Mouse (Mus musculus) intestine, embryonic 16.5 days (tissue): Measurements from ENCODE around the gene Stard13. TPM values are rescaled to one million over a fixed set of nuclear protein-coding genes. Genes with fewer than 3 reads are reported as not detected.

Experiments
- ATAC-seq: fragments of 200-750 bp; cut with Nextera tagmentation; 2 replicates; pipeline ENCODE4 v1.8.0; 2017; ENCODE audit warnings: moderate TSS enrichment, moderate library complexity
- H3K27ac ChIP-seq: fragments of 300-500 bp; sonication (generic); 2 replicates; pipeline ENCODE4 v1.5.1; 2014; ENCODE audit warnings: mild to moderate bottlenecking, low read length
- H3K27me3 ChIP-seq: fragments of 300-500 bp; sonication (generic); replicated peaks from 2 replicates; pipeline ENCODE4 v1.6.1; 2014; ENCODE audit warnings: low read length, control low read depth, mixed read lengths; ENCODE audit not compliant: control insufficient read depth, insufficient read depth
- H3K36me3 ChIP-seq: fragments of 300-500 bp; sonication (generic); 2 replicates; pipeline ENCODE4 v1.6.1; 2014; ENCODE audit warnings: low read length, control low read depth; ENCODE audit not compliant: control insufficient read depth, insufficient read depth
- H3K4me1 ChIP-seq: fragments of 300-500 bp; sonication (generic); 2 replicates; pipeline ENCODE4 v1.6.1; 2014; ENCODE audit warnings: low read length, control low read depth, mixed read lengths; ENCODE audit not compliant: control insufficient read depth, insufficient read depth
- H3K4me2 ChIP-seq: fragments of 300-500 bp; sonication (generic); 2 replicates; pipeline ENCODE4 v1.6.1; 2014; ENCODE audit warnings: low read depth, low read length, control low read depth
- H3K4me3 ChIP-seq: fragments of 300-500 bp; sonication (generic); 2 replicates; pipeline ENCODE4 v1.5.1; 2014; ENCODE audit warnings: mild to moderate bottlenecking, low read length
- H3K9ac ChIP-seq: fragments of 300-500 bp; sonication (generic); 2 replicates; pipeline ENCODE4 v1.6.1; 2014; ENCODE audit warnings: low read depth, low read length
- H3K9me3 ChIP-seq: fragments of 300-500 bp; sonication (generic); 2 replicates; pipeline ENCODE4 v1.6.1; 2016; ENCODE audit warnings: low read length, control low read depth; ENCODE audit not compliant: control insufficient read depth
- WGBS: fragments of 180-500 bp; shearing (Covaris S2); extraction: QIAGEN DNeasy Blood & Tissue Kit; methylation state at CpG from one replicate; pipeline ENCODE4 v1.1.7; 2014; 5-methylcytosine and 5-hydroxymethylcytosine counted together
- polyA plus RNA-seq: library from polyadenylated mRNA; unstranded; fragments of >200 nt; fragmentation: Nextera tagmentation; extraction: Ambion mirVana; gene quantifications from 2 replicates; pipeline ENCODE4 v1.2.1, GENCODE M21; 2015

Stard13 gene
- polyA plus RNA-seq, 1 experiment from 2014 or later: 10.7 TPM

GRCm38 (mm10) chr5:151177171-151177570 lies 56.5 kb downstream of the Stard13 start:
- Histone ChIP-seq H3K4me2 (no peak overlapping the region), H3K4me1 (peaks cover 16% of the 10 kb centered on the region), H3K9ac (no peak overlapping the region), H3K27me3 (no peaks in the 10 kb centered on the region), H3K9me3 (no peaks in the 10 kb centered on the region), H3K36me3 (no peaks in the 10 kb centered on the region), H3K4me3 (no peak overlapping the region), H3K27ac (no peak overlapping the region)
- 88% methylated on average over 3 of the region's 3 CpGs for WGBS
- ATAC-seq: no peak

- H3K4me2 ChIP-seq: no peak overlapping the region
These were observed 57.7 kb downstream of the Stard13 start for GRCm38 (mm10) chr5:151175897-151176313.

GRCm38 (mm10) chr5:151174485-151175460 lies 58.9 kb downstream of the Stard13 start:
- H3K36me3 ChIP-seq: no peaks in the 10 kb centered on the region
- no peaks in the 10 kb centered on the region for H3K9me3 ChIP-seq
- H3K9ac ChIP-seq: no peak overlapping the region
- H3K27ac ChIP-seq: no peak overlapping the region
- 61% methylated on average over 7 of the region's 7 CpGs for WGBS
- peaks cover 16% of the 10 kb centered on the region for H3K4me1 ChIP-seq
- H3K4me3 ChIP-seq: no peak overlapping the region
- H3K27me3 ChIP-seq: no peaks in the 10 kb centered on the region
- ATAC-seq: no peak
- no peak overlapping the region for H3K4me2 ChIP-seq

More at GRCm38 (mm10) chr5:151175897-151176313, 57.7 kb downstream of the Stard13 start:
- WGBS: 36% methylated on average over 4 of the region's 4 CpGs
- Histone ChIP-seq H3K27ac (peak overlapping the region; percentile 75), H3K4me3 (no peak overlapping the region), H3K9ac (no peak overlapping the region), H3K9me3 (no peaks in the 10 kb centered on the region), H3K4me1 (peaks cover 16% of the 10 kb centered on the region), H3K27me3 (no peaks in the 10 kb centered on the region), H3K36me3 (no peaks in the 10 kb centered on the region)
- ATAC-seq: peak; percentile 97

DNA sequence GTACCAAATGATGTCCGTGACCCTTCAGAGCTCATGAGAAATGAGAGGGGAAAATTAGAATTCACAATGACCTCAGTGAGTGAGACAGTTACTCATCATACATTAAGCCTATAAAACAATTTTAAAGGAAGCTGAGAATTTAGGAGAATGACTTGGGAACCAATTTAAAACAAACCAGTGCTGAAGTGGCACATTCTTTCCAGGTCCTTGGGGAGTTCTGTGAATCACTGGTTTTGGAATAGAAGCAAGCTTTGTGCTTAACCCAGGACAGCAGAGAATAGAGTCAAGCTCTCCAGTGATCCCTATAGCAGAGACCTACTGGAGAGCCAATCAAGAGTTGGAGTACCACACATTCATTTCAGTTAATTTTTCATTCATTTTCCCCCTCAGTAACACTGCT lies 59.9 kb downstream of the Stard13 start:
- H3K9ac ChIP-seq: no peak overlapping the region
- H3K27ac ChIP-seq: no peak overlapping the region
- ATAC-seq: no peak
- H3K9me3 ChIP-seq: no peaks in the 10 kb centered on the region
- H3K4me2 ChIP-seq: no peak overlapping the region
- no peaks in the 10 kb centered on the region for H3K27me3 ChIP-seq
- H3K36me3 ChIP-seq: no peaks in the 10 kb centered on the region
- H3K4me1 ChIP-seq: peaks cover 16% of the 10 kb centered on the region
- WGBS: 81% methylated on average over 1 of the region's 1 CpGs
- no peak overlapping the region for H3K4me3 ChIP-seq

DNA sequence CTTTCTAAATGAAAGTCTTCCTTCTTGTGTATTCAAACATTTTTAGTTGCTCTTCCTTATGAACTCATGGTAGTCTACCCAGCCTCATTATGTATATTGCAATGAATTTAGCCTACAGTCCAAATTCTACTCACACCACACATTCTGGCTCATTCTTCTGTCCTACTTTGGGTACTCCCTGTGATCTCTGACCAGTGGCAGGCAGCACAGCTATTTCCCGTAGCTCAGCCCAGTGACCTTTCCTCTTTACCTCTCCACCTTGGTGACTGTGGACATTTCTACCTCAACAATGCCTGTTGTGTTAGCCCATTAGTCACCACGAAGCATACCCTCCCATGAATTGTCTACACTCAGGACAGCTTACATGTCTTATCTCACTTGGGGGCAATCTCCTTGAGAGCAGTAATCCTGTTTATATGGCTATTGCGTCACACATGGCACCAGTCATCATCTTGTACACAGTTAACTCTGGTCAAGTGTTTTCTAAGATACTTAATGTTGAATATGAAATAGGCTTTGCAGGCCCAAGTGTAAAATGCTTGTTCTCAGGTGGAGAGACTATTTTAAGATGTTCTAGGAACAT lies 63.4 kb downstream of the Stard13 start:
- Histone ChIP-seq H3K9ac (no peak overlapping the region), H3K27me3 (no peaks in the 10 kb centered on the region), H3K9me3 (no peaks in the 10 kb centered on the region), H3K36me3 (no peaks in the 10 kb centered on the region), H3K4me1 (peaks cover 17% of the 10 kb centered on the region), H3K4me2 (no peak overlapping the region), H3K27ac (peak overlapping the region; percentile 24; the same call in 1 of the 2 replicates), H3K4me3 (no peak overlapping the region)
- peak; percentile 64 for ATAC-seq
- WGBS: 61% methylated on average over 3 of the region's 3 CpGs

- Histone ChIP-seq H3K36me3 (no peaks in the 10 kb centered on the region), H3K9me3 (no peaks in the 10 kb centered on the region), H3K4me3 (no peak overlapping the region), H3K27ac (no peak overlapping the region), H3K4me2 (no peak overlapping the region), H3K4me1 (peaks cover 18% of the 10 kb centered on the region), H3K27me3 (no peaks in the 10 kb centered on the region), H3K9ac (no peak overlapping the region)
- WGBS: 89% methylated on average over 3 of the region's 3 CpGs
- no peak for ATAC-seq
These were observed 65.4 kb downstream of the Stard13 start for GRCm38 (mm10) chr5:151168191-151168590.

DNA sequence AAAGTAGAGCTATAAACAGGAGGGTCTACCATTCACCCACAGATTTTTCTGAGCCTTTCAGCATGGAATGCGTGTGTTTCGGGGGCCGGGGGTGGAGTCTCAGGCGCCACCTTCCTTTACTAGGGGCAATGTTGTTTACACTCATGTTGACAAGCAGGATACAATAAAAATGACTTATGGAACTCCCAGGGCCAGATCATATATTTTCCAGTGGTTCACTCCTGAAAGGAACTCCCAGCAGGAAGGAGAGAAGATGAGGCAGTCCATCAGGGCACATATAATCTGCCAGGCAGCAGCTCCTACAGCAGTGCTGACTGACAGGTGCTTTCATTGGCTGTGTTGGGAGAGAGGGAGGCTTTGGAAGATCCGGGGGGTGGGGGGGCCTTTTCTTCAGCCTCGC lies 66.0 kb downstream of the Stard13 start:
- Histone ChIP-seq H3K9me3 (no peaks in the 10 kb centered on the region), H3K4me2 (no peak overlapping the region), H3K36me3 (no peaks in the 10 kb centered on the region), H3K9ac (no peak overlapping the region), H3K4me1 (peaks cover 18% of the 10 kb centered on the region), H3K4me3 (no peak overlapping the region), H3K27ac (no peak overlapping the region), H3K27me3 (no peaks in the 10 kb centered on the region)
- 55% methylated on average over 6 of the region's 6 CpGs for WGBS
- ATAC-seq: no peak

DNA sequence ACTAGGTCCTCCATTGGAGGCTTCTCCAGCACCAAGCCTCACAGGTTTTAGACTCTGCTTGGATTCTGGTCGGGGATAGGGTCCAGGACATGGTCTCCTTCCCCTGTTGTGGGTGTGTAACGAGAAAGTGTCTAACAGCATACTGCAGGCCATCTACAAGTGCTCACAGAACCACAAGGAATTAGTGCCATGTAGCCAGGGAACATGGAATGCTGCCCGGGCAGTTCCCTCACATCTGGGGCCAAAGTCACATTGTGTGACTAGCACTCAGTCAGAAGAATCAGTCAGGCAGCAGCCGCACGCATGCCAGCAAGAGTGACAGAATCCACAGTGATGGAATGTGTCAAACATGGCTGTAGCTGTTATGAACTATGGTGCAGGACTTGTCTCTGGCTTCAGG lies 67.4 kb downstream of the Stard13 start:
- H3K9ac ChIP-seq: no peak overlapping the region
- H3K4me1 ChIP-seq: peaks cover 18% of the 10 kb centered on the region
- H3K36me3 ChIP-seq: no peaks in the 10 kb centered on the region
- peak overlapping the region; percentile 84 for H3K27ac ChIP-seq
- H3K4me3 ChIP-seq: no peak overlapping the region
- H3K4me2 ChIP-seq: 0 out of 2 replicates have a peak overlapping the region, but pooled peaks have one; percentile 7
- no peaks in the 10 kb centered on the region for H3K27me3 ChIP-seq
- H3K9me3 ChIP-seq: no peaks in the 10 kb centered on the region
- ATAC-seq: peak; percentile 25
- 64% methylated on average over 5 of the region's 5 CpGs for WGBS

DNA sequence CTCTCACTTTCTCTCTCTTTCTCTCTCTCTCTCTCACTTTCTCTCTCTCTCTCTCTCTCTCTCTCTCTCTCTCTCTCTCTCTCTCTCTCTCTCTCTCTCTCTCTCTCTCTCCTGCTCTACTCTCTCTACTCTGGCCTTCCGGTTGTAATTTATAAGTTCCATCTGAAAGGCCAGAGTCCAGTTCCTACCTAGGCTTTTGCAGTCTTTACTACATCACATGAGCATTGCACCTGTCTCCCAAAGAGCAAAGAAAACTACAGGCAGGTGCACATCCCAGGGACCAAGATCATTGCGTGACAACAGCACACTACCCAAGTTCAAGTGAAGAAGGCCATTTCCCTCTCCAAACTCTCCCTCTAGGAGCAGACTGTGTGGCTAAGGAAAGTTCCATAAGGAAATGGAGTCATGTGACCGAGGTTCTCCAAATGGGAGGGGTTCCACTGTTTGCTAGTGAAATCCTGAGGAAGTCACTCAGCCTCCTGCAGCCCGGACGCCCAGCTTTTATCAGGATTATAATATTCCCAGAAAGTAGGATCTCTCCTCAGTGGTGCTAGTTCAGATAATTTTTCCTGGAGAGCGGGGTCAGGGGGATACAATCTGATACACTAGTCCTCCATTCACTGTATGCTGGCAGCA lies 68.1 kb downstream of the Stard13 start:
- Histone ChIP-seq H3K4me2 (peak overlapping the region; percentile 7; the same call in 1 of the 2 replicates), H3K27me3 (no peaks in the 10 kb centered on the region), H3K4me3 (no peak overlapping the region), H3K4me1 (peaks cover 18% of the 10 kb centered on the region), H3K27ac (peak overlapping the region; percentile 84), H3K9me3 (no peaks in the 10 kb centered on the region), H3K9ac (no peak overlapping the region), H3K36me3 (no peaks in the 10 kb centered on the region)
- WGBS: 63% methylated on average over 6 of the region's 6 CpGs
- ATAC-seq: peak; percentile 88
